Mouse (Mus musculus): ENCODE measurements around the gene Xdh.

GRCm38 (mm10) chr17:73972648-73973047, 22.7 kb upstream of the Xdh start:
- TF ChIP-seq CTCF (IDR thresholded peaks at IDR 0.05; ENCODE audit: borderline replicate concordance, insufficient read depth, low read depth, low read length): no peak
- TF ChIP-seq POLR2A (IDR thresholded peaks at IDR 0.05; ENCODE audit: borderline replicate concordance, insufficient read depth, low read length): no peak

Measured in cerebellum, adult 2 months (tissue).